Mouse (Mus musculus): ENCODE measurements around the gene Sos1. TPM values are rescaled to one million over a fixed set of nuclear protein-coding genes. Genes with fewer than 3 reads are reported as not detected.
"Not testable (repeated sequence)": the region's sequence is repeated elsewhere in the genome, so short reads cannot be mapped to it uniquely, and the experiment has no call there.

Sos1 gene
- polyA plus RNA-seq, 1 experiment from 2014 or later: 9.1 TPM

- no peaks in the 10 kb centered on the region for H3K36me3 ChIP-seq (replicated peaks; ENCODE audit: control insufficient read depth, insufficient read depth, low read depth, low read length)
- H3K4me3 ChIP-seq (ENCODE audit: low read depth, low read length): peak overlapping the region; percentile 35
- H3K4me2 ChIP-seq (ENCODE audit: low read depth, low read length): peak overlapping the region; percentile 47
- DNase-seq (ENCODE audit: low spot score) (peak; percentile 75), ATAC-seq (replicated peaks; ENCODE audit: insufficient number of reproducible peaks, low FRiP score, low TSS enrichment, low read depth) (peak; percentile 89; the same call in 1 of the 2 replicates)
- peak overlapping the region; percentile 47 for H3K9ac ChIP-seq (replicated peaks; ENCODE audit: low read length)
- no peaks in the 10 kb centered on the region for H3K4me1 ChIP-seq (ENCODE audit: control insufficient read depth, insufficient read depth, low read length)
- H3K9me3 ChIP-seq (replicated peaks; ENCODE audit: control insufficient read depth, low read length): no peaks in the 10 kb centered on the region
- H3K27ac ChIP-seq (replicated peaks; ENCODE audit: low read depth, low read length): no peak overlapping the region
- no peaks in the 10 kb centered on the region for H3K27me3 ChIP-seq (ENCODE audit: control insufficient read depth, insufficient read depth, low read length)
- 10% methylated on average over 17 of the region's 17 CpGs for WGBS
Observed at GRCm38 (mm10) chr17:80391423-80392403, 88.5 kb downstream of the Sos1 start.

GRCm38 (mm10) chr17:80390024-80390423 is 90.2 kb downstream of the Sos1 start:
- Histone ChIP-seq H3K9ac (replicated peaks; ENCODE audit: low read length) (no peak overlapping the region), H3K36me3 (replicated peaks; ENCODE audit: control insufficient read depth, insufficient read depth, low read depth, low read length) (no peaks in the 10 kb centered on the region), H3K4me3 (ENCODE audit: low read depth, low read length) (no peak overlapping the region), H3K4me2 (ENCODE audit: low read depth, low read length) (no peak overlapping the region), H3K27me3 (ENCODE audit: control insufficient read depth, insufficient read depth, low read length) (no peaks in the 10 kb centered on the region), H3K4me1 (ENCODE audit: control insufficient read depth, insufficient read depth, low read length) (no peaks in the 10 kb centered on the region), H3K27ac (replicated peaks; ENCODE audit: low read depth, low read length) (no peak overlapping the region), H3K9me3 (replicated peaks; ENCODE audit: control insufficient read depth, low read length) (no peaks in the 10 kb centered on the region)
- 70% methylated on average over 10 of the region's 10 CpGs for WGBS
- no peak for ATAC-seq (replicated peaks; ENCODE audit: insufficient number of reproducible peaks, low FRiP score, low TSS enrichment, low read depth)
- DNase-seq (ENCODE audit: low spot score): no peak

DNA sequence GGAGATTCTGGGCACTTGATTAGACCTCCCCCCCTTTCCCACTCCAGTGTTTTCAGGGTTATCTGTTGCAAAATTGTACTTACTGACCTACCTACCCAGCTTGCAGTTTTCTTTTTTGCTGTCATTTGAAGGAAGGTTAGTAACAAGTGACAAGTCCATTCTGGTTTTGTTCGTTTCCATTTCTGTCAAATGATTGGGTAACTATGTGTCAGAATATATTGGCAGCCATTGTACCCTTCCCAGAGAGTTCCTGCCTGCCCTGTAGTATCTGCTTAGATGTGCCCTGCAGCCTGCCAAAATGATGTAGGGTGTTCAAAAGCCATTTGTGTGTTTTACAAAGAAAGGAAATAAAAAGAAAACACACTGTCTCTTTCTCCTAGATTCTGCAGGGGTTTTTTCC is 94.6 kb downstream of the Sos1 start:
- H3K27me3 ChIP-seq (ENCODE audit: control insufficient read depth, insufficient read depth, low read length): no peaks in the 10 kb centered on the region
- H3K9ac ChIP-seq (replicated peaks; ENCODE audit: low read length): no peak overlapping the region
- no peaks in the 10 kb centered on the region for H3K9me3 ChIP-seq (replicated peaks; ENCODE audit: control insufficient read depth, low read length)
- no peak for DNase-seq (ENCODE audit: low spot score)
- no peak overlapping the region for H3K4me2 ChIP-seq (ENCODE audit: low read depth, low read length)
- WGBS: 78% methylated on average over 1 of the region's 1 CpGs
- no peak overlapping the region for H3K4me3 ChIP-seq (ENCODE audit: low read depth, low read length)
- H3K4me1 ChIP-seq (ENCODE audit: control insufficient read depth, insufficient read depth, low read length): no peaks in the 10 kb centered on the region
- H3K36me3 ChIP-seq (replicated peaks; ENCODE audit: control insufficient read depth, insufficient read depth, low read depth, low read length): no peaks in the 10 kb centered on the region
- H3K27ac ChIP-seq (replicated peaks; ENCODE audit: low read depth, low read length): no peak overlapping the region
- no peak for ATAC-seq (replicated peaks; ENCODE audit: insufficient number of reproducible peaks, low FRiP score, low TSS enrichment, low read depth)

- DNase-seq (ENCODE audit: low spot score); H3K27ac ChIP-seq (replicated peaks; ENCODE audit: low read depth, low read length); H3K9me3 ChIP-seq (replicated peaks; ENCODE audit: control insufficient read depth, low read length): not testable (repeated sequence)
Observed at GRCm38 (mm10) chr17:80378386-80378785, 101.9 kb downstream of the Sos1 start.

DNA sequence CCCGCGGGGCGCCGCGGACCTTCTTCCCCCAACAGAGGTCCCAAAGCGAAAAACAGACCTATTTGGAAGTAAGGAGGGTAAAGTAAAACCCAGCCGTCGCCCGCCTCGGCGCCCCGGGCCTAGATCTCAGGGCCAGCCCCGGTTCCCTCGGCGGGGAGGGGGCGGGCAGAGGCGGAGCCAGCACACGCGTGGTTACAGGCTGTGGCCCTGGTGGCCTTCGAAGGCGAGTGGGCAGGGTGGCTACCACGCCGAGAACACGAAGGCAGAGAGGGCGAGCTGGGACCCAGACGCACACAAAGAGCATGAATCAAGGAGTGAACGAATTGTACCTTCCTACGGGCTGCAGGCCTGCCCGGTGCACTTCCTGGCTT is 106.5 kb downstream of the Sos1 start:
- H3K9ac ChIP-seq (replicated peaks; ENCODE audit: low read length): peak overlapping the region; percentile 85
- no peaks in the 10 kb centered on the region for H3K36me3 ChIP-seq (replicated peaks; ENCODE audit: control insufficient read depth, insufficient read depth, low read depth, low read length)
- peak overlapping the region; percentile 41 for H3K4me3 ChIP-seq (ENCODE audit: low read depth, low read length)
- 18% methylated on average over 29 of the region's 29 CpGs for WGBS
- H3K4me2 ChIP-seq (ENCODE audit: low read depth, low read length): peak overlapping the region; percentile 81
- no peaks in the 10 kb centered on the region for H3K4me1 ChIP-seq (ENCODE audit: control insufficient read depth, insufficient read depth, low read length)
- no peaks in the 10 kb centered on the region for H3K9me3 ChIP-seq (replicated peaks; ENCODE audit: control insufficient read depth, low read length)
- ATAC-seq (replicated peaks; ENCODE audit: insufficient number of reproducible peaks, low FRiP score, low TSS enrichment, low read depth) (peak; percentile 68), DNase-seq (ENCODE audit: low spot score) (no peak)
- H3K27ac ChIP-seq (replicated peaks; ENCODE audit: low read depth, low read length): no peak overlapping the region
- no peaks in the 10 kb centered on the region for H3K27me3 ChIP-seq (ENCODE audit: control insufficient read depth, insufficient read depth, low read length)

More at GRCm38 (mm10) chr17:80378386-80378785, 101.9 kb downstream of the Sos1 start:
- not testable (repeated sequence) for H3K27me3 ChIP-seq (ENCODE audit: control insufficient read depth, insufficient read depth, low read length); ATAC-seq (replicated peaks; ENCODE audit: insufficient number of reproducible peaks, low FRiP score, low TSS enrichment, low read depth); H3K4me1 ChIP-seq (ENCODE audit: control insufficient read depth, insufficient read depth, low read length); H3K36me3 ChIP-seq (replicated peaks; ENCODE audit: control insufficient read depth, insufficient read depth, low read depth, low read length); H3K9ac ChIP-seq (replicated peaks; ENCODE audit: low read length); H3K4me3 ChIP-seq (ENCODE audit: low read depth, low read length); H3K4me2 ChIP-seq (ENCODE audit: low read depth, low read length)

DNA sequence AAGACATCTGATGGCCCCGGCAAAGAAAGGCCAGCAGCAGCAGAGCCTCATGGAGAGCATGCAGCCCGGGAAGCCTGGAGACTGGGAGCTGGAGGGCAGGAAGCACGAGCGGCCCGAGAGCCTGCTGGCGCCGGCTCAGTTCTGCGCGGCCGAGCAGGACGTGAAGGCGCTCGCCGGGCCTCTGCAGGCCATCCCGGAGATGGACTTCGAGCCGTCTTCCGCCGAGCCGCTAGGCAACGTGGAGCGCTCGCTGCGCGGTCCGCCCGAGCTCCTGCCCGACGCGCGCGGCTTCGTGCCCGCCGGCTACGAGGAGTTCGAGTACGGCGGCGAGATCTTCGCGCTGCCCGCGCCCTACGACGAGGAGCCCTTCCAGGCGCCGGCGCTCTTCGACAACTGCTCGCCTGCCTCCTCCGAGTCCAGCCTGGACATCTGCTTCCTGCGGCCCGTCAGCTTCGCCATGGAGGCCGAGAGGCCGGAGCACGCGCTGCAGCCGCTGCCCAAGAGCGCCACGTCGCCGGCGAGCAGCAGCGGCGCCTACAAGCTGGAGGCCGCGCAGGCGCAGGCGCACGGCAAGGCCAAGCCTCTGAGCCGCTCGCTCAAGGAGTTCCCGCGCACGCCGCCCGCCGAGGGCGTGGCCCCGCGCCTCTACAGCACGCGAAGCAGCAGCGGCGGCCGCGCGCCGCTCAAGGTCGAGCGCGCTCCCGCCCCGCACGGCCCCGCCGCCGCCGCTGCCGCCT is 107.1 kb downstream of the Sos1 start, which contains the start of gene Gm10190:
Gene Gm10190 (minus strand): TSS at position 553 of the 737 bp plus-strand sequence.
- H3K36me3 ChIP-seq (replicated peaks; ENCODE audit: control insufficient read depth, insufficient read depth, low read depth, low read length): no peaks in the 10 kb centered on the region
- H3K4me1 ChIP-seq (ENCODE audit: control insufficient read depth, insufficient read depth, low read length): no peaks in the 10 kb centered on the region
- DNase-seq (ENCODE audit: low spot score) (peak; percentile 94), ATAC-seq (replicated peaks; ENCODE audit: insufficient number of reproducible peaks, low FRiP score, low TSS enrichment, low read depth) (peak; percentile 98)
- WGBS: 4% methylated on average over 102 of the region's 102 CpGs
- peak within 1 kb of the TSS; percentile 41 for H3K4me3 ChIP-seq (ENCODE audit: low read depth, low read length)
- H3K9ac ChIP-seq (replicated peaks; ENCODE audit: low read length): peak within 1 kb of the TSS; percentile 85
- no peaks in the 10 kb centered on the region for H3K27me3 ChIP-seq (ENCODE audit: control insufficient read depth, insufficient read depth, low read length)
- no peaks in the 10 kb centered on the region for H3K9me3 ChIP-seq (replicated peaks; ENCODE audit: control insufficient read depth, low read length)
- H3K4me2 ChIP-seq (ENCODE audit: low read depth, low read length): peak within 1 kb of the TSS; percentile 81
- no peak within 1 kb of the TSS for H3K27ac ChIP-seq (replicated peaks; ENCODE audit: low read depth, low read length)

DNA sequence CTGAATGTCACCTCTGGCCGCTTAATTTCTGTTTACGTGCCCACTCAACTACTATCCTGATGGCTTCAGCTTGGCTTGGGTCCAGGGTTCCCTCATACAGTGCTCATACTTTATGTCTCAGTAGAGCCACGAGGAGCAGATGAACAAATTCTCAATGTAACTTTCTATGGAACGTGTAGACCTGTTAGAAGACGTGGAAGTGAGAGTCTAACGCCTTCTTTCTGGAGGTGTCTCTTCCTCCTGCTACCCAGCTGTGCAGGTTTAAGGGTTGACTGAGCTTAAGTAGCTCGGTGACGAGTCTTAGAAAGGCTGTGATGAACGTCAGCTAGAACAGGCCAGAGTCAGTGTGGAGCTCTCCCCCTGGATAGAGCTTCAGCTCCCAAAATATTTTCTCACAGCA is 111.6 kb downstream of the Sos1 start:
- DNase-seq (ENCODE audit: low spot score) (no peak), ATAC-seq (replicated peaks; ENCODE audit: insufficient number of reproducible peaks, low FRiP score, low TSS enrichment, low read depth) (no peak)
- H3K4me3 ChIP-seq (ENCODE audit: low read depth, low read length): no peak overlapping the region
- H3K4me1 ChIP-seq (ENCODE audit: control insufficient read depth, insufficient read depth, low read length): no peaks in the 10 kb centered on the region
- no peak overlapping the region for H3K4me2 ChIP-seq (ENCODE audit: low read depth, low read length)
- H3K36me3 ChIP-seq (replicated peaks; ENCODE audit: control insufficient read depth, insufficient read depth, low read depth, low read length): no peaks in the 10 kb centered on the region
- H3K9ac ChIP-seq (replicated peaks; ENCODE audit: low read length): no peak overlapping the region
- no peaks in the 10 kb centered on the region for H3K27me3 ChIP-seq (ENCODE audit: control insufficient read depth, insufficient read depth, low read length)
- no peaks in the 10 kb centered on the region for H3K9me3 ChIP-seq (replicated peaks; ENCODE audit: control insufficient read depth, low read length)
- WGBS: 87% methylated on average over 9 of the region's 9 CpGs
- no peak overlapping the region for H3K27ac ChIP-seq (replicated peaks; ENCODE audit: low read depth, low read length)

DNA sequence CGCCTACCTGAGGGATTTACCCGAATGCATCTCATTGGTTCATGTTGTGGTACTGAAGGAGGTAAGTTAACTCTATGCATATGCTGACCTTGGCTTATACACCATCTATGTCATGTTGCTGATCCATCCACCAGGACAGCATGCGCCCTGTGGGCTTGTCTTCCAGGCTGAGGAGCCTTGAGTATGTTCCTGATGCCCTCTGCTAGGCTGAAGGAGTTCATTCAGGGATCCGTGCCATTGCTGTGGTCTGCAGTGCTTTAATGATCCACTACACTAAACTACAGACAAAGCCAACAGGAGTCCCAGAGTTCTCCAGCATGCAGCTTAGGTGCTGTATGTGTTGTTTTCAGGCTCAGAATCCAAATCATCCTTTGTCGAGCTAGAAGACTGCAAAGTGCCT is 113.0 kb downstream of the Sos1 start:
- no peaks in the 10 kb centered on the region for H3K27me3 ChIP-seq (ENCODE audit: control insufficient read depth, insufficient read depth, low read length)
- H3K9ac ChIP-seq (replicated peaks; ENCODE audit: low read length): no peak overlapping the region
- no peaks in the 10 kb centered on the region for H3K36me3 ChIP-seq (replicated peaks; ENCODE audit: control insufficient read depth, insufficient read depth, low read depth, low read length)
- H3K4me3 ChIP-seq (ENCODE audit: low read depth, low read length): no peak overlapping the region
- no peaks in the 10 kb centered on the region for H3K9me3 ChIP-seq (replicated peaks; ENCODE audit: control insufficient read depth, low read length)
- DNase-seq (ENCODE audit: low spot score) (no peak), ATAC-seq (replicated peaks; ENCODE audit: insufficient number of reproducible peaks, low FRiP score, low TSS enrichment, low read depth) (no peak)
- H3K27ac ChIP-seq (replicated peaks; ENCODE audit: low read depth, low read length): no peak overlapping the region
- no peaks in the 10 kb centered on the region for H3K4me1 ChIP-seq (ENCODE audit: control insufficient read depth, insufficient read depth, low read length)
- H3K4me2 ChIP-seq (ENCODE audit: low read depth, low read length): no peak overlapping the region
- 89% methylated on average over 5 of the region's 5 CpGs for WGBS
